Mouse (Mus musculus) ES-E14 (cell line): Measurements from ENCODE around the gene Rasgef1b.

Experiments used
- CHD2 ChIP-seq: IDR thresholded peaks from 2 replicates; pipeline ENCODE4 v1.6.1; 2014; ENCODE audit warnings: mild to moderate bottlenecking, low read depth, low read length, inconsistent platforms
- HCFC1 ChIP-seq: IDR thresholded peaks from 2 replicates; pipeline ENCODE4 v1.6.1; 2012; ENCODE audit warnings: low read length, inconsistent platforms, borderline replicate concordance; ENCODE audit not compliant: insufficient read depth
- ZNF384 ChIP-seq: IDR thresholded peaks from 2 replicates; pipeline ENCODE4 v1.6.1; 2012; ENCODE audit warnings: low read depth, low read length, inconsistent platforms

GRCm38 (mm10) chr5:99748417-99748816 lies 19.6 kb upstream of the Rasgef1b start:
- no peak for TF ChIP-seq CHD2
- TF ChIP-seq HCFC1 = no peak
- no peak for TF ChIP-seq ZNF384
